Mouse (Mus musculus): ENCODE measurements at regions not wholly inside any gene's neighbourhood (a gene's known extent, or its start where the extent isn't known, plus 50 kb on each side); places are given as distances from the start of the nearest gene placed in this dataset.

GRCm38 (mm10) chr3:149134028-149134938 lies 143.9 kb upstream of the Adgrl2 start:
- no peak for TF ChIP-seq MAFK (IDR thresholded peaks at IDR 0.05; ENCODE audit: insufficient replicate concordance, low read length)
- no peak for TF ChIP-seq CTCF (conservative IDR thresholded peaks at IDR 0.05 in 1 of 2, IDR thresholded peaks at IDR 0.05 in 1 of 2; ENCODE audit: low read depth in 2 of 2, low read length in 2 of 2)
- no peak for TF ChIP-seq EP300 (IDR thresholded peaks at IDR 0.05; ENCODE audit: low read length)
- no peak for TF ChIP-seq GABPA (IDR thresholded peaks at IDR 0.05; ENCODE audit: insufficient replicate concordance, low read depth, low read length)
